Mouse (Mus musculus) CD4-positive helper T cell, adult 2 months (primary cell): ENCODE measurements at regions not wholly inside any gene's neighbourhood (a gene's known extent, or its start where the extent isn't known, plus 50 kb on each side); places are given as distances from the start of the nearest gene placed in this dataset.
A peak's percentile ranks its signal among the peaks of the same experiment; 100 is the strongest.

Experiments used
- DNase-seq: peaks from one replicate; pipeline ENCODE4 v3.0.0-alpha.2; 2012; ENCODE audit warnings: low read depth, missing footprints, low spot score

DNA sequence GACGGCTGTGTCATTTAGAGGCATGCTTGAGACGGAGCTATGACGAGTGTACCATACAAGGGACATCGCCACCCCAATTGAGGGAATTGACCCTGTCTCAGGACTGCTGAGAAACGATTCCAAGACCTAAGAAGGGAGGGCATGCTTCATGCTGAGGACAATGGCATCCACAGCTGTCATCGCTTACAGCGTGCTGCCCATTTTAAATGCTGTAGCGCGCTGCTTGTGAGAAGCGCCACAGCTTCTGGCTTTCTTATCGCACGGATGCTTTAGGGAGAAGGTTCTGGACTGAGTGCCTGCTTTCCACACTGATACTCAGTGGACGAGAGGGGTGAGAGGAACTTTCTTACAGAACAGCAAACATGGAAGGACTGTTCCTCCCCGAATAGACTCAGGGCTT lies 357.8 kb upstream of the Arglu1 start:
- no peak for DNase-seq

DNA sequence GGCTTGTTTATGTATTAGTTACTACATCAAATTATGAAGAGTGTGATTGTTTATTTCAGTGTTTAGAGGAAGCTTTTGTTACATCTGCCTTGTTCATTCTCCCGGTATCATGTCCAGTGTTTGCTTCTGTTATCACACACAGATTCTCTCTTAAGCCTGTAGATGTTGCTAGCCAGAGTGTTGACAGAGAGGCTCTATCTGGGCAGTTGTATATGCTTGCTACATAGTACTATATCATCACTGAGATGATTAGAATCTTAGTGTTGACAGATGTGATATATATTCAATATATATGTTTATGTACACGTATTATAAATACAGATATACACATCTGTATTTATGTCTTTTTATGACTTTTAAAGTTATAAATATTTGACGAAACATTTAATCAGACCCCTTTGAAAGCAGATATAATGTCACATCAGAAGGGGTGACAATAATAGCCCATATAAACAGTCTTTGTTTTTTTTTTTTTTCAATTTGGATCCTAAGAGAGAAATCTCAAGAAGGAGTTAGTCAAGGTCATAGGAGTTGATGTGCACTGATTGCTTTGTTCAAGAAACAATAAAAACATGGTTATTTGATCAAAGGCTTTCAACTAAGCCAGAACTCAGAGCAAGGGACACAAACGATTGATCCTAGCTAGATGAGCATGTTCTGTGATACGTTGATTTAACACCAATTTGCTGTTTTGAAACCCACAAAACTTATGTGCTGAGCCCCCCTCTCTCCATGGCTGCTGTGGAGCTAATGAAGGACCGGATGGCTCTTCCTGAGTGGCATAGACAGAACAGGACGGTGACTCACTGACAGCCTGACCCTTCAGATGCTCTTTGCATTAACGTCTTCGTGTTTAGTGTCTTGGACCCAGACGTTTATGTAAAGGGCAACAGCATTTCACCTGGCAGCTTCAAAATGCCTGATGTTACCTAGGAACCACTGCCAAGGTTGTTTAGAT lies 352.8 kb upstream of the Arglu1 start:
- no peak for DNase-seq

DNA sequence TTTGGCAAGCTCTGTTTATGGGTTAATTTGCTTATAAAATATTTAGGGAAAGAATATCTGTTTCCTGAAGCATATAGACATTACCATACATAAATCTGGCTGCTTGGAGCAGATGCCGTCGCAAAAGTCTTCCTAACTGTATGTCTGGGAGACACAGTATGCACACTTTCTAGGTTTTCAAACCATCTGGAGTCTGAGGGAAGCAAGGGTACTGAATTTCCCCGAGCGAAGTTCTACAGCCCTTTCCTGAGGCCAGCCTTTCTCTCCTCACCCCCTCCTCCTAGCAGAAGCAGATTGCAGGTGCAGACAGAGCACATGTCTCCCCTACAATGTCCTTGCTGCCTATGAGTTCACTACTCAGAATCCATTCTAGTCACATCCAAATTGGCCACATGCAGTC lies 338.8 kb upstream of the Arglu1 start:
- no peak for DNase-seq

DNA sequence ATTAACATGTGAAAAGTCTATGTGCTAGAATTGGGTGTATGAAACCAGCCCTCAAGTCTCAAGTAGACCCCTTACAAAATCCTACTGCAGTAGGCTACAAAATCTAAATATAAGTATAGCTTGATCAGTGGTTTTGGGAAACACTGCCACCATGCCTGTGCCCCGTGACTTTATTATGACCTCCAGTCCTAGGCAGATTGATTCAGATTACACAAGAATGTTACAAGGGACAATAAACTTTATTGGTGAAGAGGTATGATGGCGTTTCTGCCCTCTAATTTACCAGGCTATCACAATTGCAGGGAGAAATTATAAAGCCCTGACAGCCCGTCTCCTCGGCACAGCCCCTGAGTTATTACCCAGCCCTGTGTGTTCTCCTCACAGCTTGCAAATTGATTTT lies 337.4 kb upstream of the Arglu1 start:
- no peak for DNase-seq

DNA sequence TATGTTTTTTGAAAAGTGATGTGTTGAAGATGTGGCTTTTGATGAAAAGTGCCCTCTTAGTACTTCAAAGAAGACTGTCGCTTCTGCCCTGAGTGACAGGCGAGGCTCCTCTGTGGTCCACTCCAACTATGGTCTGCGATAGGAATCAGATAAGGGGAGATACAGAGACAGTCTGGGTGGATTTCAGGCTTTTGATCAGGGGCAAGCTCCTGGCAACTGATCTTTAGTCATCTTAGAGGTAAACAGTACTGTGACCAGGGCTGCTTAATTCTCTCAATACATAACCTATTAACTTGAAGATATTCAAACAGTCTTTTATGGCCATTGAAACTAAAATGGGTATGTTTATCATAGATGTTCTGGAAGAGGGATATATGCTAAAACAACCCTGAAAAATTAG lies 335.6 kb upstream of the Arglu1 start:
- DNase-seq, result no peak

DNA sequence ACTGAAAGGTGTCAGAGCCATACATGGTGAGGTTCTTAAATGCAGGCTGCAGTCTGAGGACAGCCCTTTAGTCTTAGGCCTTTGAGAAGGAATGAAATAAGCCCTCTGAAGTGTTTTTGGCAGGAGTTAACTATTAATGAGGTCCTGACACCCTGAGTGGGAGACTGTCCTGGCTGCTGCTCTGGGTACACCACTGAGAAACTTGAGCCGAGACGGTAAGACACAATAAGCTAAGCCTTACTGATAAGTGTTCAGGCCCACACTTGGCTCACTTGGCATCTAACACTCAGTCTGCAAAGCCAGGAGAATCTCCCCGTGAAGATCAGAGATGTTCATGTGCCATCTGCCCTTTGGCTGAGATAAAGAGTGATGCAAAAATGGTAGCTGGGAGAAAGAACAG lies 335.1 kb upstream of the Arglu1 start:
- no peak for DNase-seq

DNA sequence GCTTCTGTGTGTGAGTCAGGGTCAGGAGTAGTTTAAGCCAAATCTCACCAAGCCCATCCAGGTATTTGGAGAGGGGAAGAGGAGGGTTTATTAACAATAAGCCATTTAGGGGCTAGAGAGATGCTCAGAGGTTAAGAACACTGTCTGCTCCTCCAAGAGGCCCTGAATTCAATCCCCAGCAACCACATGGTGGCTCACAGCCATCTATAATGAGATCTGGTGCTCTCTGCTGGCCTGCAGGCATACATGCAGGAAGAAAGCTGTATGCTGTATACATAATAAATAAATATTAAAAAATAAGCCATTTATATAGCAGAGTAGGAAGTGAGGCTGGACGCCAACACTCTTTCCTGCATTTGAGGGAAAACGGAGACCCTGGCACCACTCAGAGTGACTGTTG lies 330.4 kb upstream of the Arglu1 start:
- no peak for DNase-seq

DNA sequence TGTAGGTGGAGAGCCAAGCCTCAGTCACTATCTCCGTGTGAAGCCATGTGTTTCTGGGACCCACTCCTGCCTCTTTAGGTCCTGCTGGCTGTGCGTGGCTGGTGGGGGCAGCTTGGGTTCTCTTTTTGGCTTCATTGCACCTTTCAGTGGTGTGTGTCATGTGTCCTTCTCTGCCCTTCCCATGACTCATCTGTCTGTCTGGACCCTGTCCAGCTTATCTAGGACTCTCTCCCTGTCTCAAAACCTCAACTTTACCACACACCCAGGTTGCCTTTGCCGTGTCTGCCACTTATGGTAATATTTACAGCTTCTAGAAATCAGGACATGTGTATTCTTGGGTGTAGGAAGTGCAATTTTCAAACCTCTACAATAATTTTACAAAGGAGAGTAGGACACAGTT lies 329.9 kb upstream of the Arglu1 start:
- DNase-seq, result no peak

DNA sequence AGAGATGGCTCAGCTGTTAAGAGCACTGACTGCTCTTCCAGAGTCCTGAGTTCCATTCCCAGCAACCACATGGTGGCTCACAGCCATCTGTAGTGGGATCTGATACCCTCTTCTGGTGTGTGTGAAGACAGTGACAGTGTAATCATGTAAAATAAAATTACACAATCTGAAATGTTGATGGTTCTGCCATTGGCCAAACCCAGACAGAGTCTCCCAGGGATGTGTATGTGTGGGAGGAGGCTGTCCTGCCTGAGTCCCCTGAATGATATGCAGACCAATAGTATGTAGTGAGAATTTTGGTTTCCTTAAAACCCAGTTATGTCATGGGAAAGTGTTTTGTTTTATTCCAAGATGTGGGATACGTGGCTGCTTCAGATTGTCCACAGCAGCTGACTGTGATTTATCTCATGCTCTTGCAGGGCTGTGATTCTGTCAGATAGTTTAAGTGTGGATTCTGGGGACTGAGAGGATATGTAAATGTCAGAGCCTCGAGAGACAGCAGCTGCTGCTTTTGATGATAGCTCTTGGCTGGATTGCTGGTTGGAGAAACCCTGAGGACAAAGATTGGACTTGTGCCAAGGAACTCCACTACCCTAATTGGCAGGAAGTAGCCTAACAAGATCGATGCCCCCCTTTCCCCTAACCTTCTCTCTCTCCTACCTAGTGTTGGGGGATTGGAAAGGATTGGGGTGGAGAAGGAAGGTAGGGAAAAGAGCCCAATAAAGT lies 321.6 kb upstream of the Arglu1 start:
- DNase-seq, result no peak

DNA sequence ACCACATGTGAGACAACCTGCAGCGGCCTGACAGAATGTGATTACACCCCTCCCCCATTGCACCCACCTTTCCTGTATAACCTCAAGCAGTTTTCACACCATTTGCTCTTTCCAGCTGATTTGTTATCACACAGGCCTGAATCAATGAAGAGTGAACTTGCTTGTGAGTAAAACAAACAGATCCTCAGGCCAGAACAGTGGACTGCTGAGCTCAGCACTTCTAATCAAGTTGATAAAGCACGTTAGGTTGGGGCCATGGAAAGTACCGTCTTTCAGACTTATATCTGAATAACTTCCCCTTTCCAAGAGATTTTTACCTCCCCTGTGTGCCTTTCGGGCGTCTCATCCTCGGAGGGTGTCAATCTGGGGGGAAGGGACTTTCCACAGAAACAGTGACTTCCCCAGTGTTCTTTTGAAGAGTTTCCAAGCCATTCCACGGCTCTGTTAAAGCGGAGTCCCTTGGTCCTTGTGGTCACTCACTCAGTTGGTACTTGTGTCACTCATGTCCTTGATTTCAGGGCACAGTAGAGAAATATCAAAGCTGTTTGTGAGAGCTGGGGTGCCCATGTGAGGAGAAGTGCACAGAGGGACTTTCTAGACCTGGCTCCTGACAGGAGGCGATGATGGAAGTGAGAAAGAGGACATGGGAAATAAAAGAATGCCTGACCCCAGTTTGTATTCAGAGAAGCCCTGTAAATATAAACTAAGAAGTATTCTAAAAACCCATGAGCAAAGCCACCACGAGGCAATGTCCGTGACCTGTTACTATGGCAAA lies 317.9 kb upstream of the Arglu1 start:
- no peak for DNase-seq

DNA sequence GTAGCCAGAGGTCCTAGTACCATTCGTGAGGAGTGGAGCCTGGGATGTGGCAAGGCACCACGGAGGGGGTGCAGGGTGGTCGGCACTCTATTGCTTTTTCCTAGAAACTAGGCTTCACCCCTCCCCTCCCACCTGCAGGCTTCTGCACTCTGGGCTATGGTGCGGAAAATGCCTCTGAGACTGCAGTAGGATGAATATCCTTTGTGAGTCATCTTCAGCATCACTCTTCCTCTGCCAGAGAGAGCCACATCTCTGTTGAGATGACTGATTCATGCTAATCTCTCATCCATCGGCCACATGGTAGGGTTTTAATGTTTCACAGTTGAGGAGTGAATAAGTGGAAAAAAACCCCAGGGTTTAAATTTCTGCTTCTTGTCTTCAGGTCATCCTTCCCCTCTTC lies 309.6 kb upstream of the Arglu1 start:
- no peak for DNase-seq

DNA sequence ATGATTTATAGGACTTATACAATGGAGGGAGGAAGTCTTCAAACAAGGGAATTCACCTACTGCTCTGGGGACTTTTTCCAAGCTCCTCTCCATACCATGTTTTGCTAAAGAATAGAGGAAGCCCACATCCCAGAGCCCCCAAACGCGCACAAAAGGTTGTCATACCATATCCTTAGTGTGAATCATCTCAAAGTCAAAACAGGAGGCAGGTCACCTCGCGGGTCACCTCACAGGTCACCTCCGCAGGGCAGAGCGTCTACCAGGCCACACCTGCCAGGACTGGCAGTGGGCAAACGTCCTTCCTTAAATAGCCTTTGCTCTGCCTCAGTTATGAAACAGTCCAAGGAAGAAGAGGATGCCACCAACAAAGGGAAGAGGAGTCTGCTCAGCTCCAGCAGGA lies 307.3 kb upstream of the Arglu1 start:
- no peak for DNase-seq

DNA sequence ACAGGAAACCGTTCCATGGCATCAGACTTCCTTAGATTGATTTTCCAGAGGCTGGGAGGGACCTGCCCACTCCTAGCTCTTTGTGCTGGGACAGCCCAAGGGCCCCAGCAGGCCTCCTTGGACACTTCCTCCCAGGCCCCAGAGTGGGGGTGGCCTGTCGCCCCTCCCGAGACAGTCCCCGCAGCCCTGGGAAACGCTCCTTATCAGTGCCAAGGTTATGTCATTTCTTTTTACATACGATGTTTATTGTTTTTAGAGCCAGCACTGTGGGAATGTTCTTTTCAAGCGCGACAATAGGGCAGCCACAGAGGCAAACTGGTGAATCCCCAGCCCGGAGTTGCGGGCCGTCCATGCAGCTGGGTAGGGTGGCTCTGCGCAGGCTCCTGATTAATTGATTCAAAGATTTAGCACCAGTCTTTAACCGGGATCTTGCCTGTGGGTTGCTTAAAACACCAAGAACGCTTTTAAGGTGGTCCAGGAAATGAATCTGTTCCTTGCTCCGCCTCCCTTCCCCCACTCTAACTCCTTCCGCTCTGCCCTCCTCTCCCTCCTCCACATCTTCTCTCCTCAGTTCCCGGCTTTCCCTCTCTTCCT lies 304.4 kb upstream of the Arglu1 start:
- no peak for DNase-seq

DNA sequence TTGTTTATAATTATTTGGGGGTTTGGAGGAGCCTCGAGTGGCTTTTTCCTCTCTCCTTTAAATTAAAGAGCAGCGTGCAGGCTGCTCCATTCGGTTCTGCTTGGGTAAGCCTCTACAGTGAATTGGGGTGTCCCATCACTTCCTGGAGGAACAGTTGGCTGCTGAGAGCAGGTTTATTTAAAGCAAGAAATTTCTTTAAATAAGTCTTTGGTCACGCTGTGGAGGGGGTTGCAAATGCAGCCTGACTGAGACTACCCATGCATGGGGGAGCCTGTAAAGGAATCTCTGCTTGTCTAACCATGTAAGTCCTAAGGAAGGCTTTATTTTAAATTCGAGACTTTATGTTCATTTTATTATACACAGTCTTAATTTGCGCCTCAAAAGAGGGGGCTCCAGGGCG lies 303.7 kb upstream of the Arglu1 start:
- no peak for DNase-seq

DNA sequence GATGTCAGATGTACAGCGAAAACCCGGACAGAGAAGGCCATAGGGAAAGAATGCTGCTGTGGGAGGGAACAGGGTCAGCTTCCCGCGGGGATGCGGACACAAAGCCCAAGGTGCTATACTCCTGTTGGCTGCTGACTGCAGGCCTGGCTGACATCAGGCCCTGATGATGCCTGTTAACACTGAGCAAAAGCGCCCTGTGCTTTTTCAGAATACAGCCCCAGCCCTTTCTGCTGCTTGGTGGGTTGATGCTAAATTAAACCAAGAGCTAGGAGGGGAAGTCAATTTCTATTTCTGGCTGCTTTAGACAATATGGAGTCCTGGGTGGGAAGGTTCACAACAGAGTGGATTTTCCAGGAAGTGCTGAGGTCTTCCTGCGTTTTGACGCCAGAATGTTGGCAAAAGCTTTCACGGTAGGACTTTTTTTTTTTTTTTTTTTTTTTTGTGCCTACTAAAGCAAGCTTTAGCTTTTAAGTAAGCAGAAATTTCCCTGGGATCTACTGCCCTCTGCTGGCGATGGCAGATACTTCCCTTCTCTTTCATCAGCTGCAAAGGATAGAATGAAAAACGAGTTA lies 302.2 kb upstream of the Arglu1 start:
- peak; percentile 41 for DNase-seq

DNA sequence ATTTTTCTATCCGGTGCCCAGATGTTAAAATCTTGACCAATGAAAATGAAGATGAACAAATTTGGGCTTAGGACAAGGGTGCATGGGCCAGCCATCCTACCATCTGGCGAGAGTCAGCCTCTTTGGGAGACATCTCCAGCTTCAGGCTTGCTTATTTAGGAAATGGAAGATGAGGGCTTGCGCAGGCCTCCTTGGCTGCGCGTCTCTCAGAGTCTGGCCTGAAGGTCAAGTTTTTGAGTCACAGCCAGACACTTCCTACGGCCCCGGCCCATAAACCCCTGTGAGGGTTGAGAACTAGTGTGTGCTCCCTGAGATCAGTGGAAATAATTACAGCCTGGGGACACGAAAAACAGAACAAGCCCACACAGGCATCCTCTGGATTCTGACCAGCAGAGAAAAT lies 300.7 kb upstream of the Arglu1 start:
- no peak for DNase-seq

DNA sequence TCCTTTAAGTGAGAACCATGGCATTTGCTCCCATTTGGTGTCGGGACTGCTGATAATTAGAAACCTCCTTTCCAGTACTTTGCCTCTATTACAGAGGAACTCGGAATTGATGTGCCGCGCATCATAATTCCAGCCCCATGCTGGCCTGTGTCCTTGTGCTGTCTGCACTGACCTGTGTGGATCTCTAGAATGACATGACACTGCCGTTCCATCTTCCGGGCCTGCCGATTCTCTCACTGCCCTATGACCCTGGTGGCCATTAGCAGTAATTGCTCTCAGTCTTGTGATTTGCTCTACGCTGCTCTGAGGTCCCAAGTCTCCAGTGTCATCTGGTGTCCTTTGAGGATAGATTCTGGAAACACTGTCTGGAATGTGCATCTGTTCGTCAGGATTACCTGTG lies 295.7 kb upstream of the Arglu1 start:
- no peak for DNase-seq

DNA sequence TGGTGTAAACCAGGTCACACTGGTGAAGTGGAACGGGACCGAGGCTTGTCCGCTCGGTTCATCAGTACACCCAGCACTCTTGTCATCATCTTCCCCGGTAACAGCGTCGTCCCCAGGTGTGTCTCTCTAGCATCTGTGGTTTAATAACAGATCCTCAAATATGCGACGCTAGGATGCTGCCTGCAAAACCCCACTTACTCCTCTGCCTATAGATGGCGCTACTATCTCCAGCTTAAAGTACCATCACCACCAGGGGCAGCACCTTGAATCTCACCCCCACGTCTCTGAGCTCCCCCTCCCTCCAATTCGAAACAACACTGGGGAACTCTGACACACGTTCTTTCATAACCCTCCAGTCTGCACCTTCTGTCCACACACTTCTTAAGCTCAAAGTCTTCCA lies 295.1 kb upstream of the Arglu1 start:
- DNase-seq, result peak; percentile 9

DNA sequence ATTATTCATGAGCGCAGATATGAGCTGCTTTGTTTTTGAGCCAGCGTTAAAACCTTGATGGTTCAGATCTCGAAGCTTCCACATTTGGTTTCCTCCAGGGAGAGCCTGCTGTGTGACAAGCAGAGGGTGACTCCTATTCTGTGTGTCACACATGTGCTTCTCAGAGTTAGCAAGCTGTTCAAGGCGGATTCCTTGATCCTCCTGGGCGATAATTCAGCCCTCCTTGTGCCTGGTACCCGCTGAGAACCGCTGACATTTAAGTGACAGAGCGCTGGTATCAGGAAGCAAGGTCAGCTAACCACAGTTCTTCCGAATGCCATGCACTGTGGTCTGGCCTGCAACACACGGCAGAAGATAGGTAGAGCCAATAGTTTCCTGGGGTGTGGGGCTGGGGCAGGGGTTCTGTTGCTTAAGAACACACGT lies 294.5 kb upstream of the Arglu1 start:
- peak; percentile 7 for DNase-seq

DNA sequence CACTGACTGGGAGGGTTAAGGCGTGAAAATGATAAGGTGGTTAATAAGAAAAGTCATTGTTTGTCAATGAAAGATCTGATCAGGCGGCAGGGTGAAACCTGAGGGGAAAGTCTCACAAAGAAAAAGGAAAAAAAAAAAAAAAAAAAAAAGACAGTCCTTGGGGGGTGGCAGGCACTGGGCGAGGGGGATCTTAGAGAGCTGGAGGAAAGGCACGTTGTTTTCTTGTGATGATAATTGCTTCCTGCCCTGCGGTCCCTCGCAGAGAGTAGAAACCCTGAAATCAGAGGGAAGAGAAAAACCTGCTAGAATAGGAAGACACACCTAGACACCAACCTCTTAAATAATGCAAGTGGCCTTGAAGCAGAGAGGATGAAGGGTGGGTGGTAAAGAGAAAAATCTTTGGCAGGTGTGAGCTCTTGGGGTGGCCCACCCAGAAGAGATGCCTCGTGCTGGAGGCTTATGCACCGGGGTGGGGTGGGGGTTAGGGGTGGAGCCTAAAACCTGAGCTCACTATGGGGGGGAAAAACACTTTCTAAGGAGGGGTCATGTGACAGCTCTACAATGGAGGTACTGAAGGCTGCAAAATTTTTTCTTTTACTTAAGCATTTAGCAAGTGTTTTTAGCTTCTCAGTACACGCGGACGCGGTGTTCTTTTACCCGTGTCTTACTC lies 294.0 kb upstream of the Arglu1 start:
- DNase-seq, result no peak

DNA sequence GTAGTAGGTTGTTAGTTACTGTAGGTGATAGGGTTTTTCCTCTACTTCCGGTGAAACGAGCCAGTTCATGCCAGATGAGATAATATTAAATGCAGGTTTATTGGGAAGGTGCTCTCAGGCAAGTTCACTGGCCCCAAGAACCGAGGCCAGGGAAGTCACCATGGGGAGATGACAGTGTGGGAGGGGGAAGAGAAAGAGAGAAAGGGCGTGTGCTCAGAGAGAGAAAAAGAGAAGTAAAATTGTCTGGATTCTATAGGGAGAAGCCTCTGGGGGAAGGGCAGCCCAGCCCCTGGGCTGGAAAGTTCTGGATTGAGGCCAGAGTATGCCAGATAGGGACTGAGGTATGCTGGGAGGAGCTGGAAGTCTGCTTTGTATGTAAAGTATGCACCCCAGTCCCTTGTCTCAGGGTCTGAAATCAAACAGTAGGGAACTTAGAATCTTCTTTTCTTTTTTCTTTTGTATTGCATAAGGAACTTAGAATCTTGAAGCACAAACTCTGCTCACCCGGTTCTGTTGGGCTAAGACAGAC lies 292.9 kb upstream of the Arglu1 start:
- no peak for DNase-seq
